10 mouse cellular contexts compared by ENCODE assay signal in the genomic region with DNA sequence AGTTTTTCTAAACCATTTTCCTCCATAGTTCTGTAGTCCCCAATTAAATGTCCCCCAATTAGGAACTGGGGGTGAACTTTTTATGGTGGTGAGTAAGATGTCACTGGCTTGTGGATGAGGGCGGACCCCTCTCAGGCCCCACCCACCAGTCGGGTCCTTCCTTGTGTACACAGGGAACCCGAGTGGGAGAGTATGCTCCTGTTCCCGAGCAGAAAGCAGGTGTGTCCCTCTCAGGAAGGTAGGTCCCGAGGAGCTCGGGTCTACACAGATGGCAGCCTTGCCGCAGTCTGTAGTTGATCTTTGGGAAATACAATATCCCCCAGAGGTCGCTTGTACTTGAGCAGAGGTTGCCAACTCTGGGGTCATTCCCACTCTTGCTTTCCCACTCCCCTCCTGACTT. TPM values are rescaled to one million over a fixed set of nuclear protein-coding genes. Genes with fewer than 3 reads are reported as not detected.
DNase-seq lines count a peak whose midpoint lies in the region; ATAC-seq and TF ChIP-seq lines count a peak whose summit lies in the region.
"Had no signal": no experiment of that assay in that cellular context is flagged by ENCODE, and none has a peak within 500 bp of the region (broad histone marks: within the 10 kb centered on the region; RNA-seq: fewer than 3 reads in every experiment).

No protein-coding gene starts in this region.

- no peak for DNase-seq in heart, adult 2 months
- no peak for DNase-seq in heart, postnatal 14 days
- no peak for DNase-seq in yolk sac, embryonic 10.5 days (ENCODE audit: low spot score)
- no peak for DNase-seq in urinary bladder, postnatal 14 days (ENCODE audit: low spot score)

- no peaks in the 10 kb centered on the region for H3K27me3 ChIP-seq in heart, adult 2 months (ENCODE audit: control insufficient read depth, insufficient read depth, low read length)
- no peaks in the 10 kb centered on the region for H3K27me3 ChIP-seq in megakaryocyte, embryonic 14.5 days (replicated peaks)
- no peaks in the 10 kb centered on the region for H3K27me3 ChIP-seq in intestine, embryonic 16.5 days (replicated peaks; ENCODE audit: control insufficient read depth, insufficient read depth, low read length)
- no peaks in the 10 kb centered on the region for H3K27me3 ChIP-seq in stomach, embryonic 15.5 days (replicated peaks)
- H3K27me3 ChIP-seq: forebrain, embryonic 13.5 days had no signal

- peak overlapping the region; percentile 91 for H3K27ac ChIP-seq in heart, adult 2 months
- H3K27ac ChIP-seq in intestine, embryonic 16.5 days (ENCODE audit: low read length): peak overlapping the region; percentile 89
- peak overlapping the region; percentile 17; the same call in 1 of the 2 replicates for H3K27ac ChIP-seq in stomach, embryonic 15.5 days
- H3K27ac ChIP-seq: forebrain, embryonic 13.5 days had no signal

- H3K4me3 ChIP-seq in heart, adult 2 months: peak overlapping the region; percentile 25; the same call in 1 of the 2 replicates
- peak overlapping the region; percentile 89 for H3K4me3 ChIP-seq in megakaryocyte, embryonic 14.5 days (replicated peaks)
- H3K4me3 ChIP-seq in intestine, embryonic 16.5 days (ENCODE audit: low read length): no peak overlapping the region
- no peak overlapping the region for H3K4me3 ChIP-seq in stomach, embryonic 15.5 days (replicated peaks)
- H3K4me3 ChIP-seq: forebrain, embryonic 13.5 days had no signal

- TF ChIP-seq CTCF in heart, adult 2 months (IDR thresholded peaks at IDR 0.05): no peak

- H3K4me1 ChIP-seq in heart, adult 2 months (ENCODE audit: control insufficient read depth, insufficient read depth, low read length): peaks cover 60% of the 10 kb centered on the region
- peaks cover 100% of the 10 kb centered on the region for H3K4me1 ChIP-seq in megakaryocyte, embryonic 14.5 days
- H3K4me1 ChIP-seq in intestine, embryonic 16.5 days (ENCODE audit: control insufficient read depth, insufficient read depth, low read length): peaks cover 55% of the 10 kb centered on the region
- peaks cover 31% of the 10 kb centered on the region for H3K4me1 ChIP-seq in stomach, embryonic 15.5 days
- H3K4me1 ChIP-seq: forebrain, embryonic 13.5 days had no signal

- 42% methylated on average over 8 of the region's 8 CpGs for WGBS in heart, adult 2 months
- WGBS in intestine, embryonic 16.5 days: 58% methylated on average over 8 of the region's 8 CpGs
- 65% methylated on average over 8 of the region's 8 CpGs for WGBS in stomach, embryonic 15.5 days

- no peaks in the 10 kb centered on the region for H3K9me3 ChIP-seq in megakaryocyte, embryonic 14.5 days
- no peaks in the 10 kb centered on the region for H3K9me3 ChIP-seq in intestine, embryonic 16.5 days (ENCODE audit: control insufficient read depth, low read length)
- no peaks in the 10 kb centered on the region for H3K9me3 ChIP-seq in stomach, embryonic 15.5 days
- H3K9me3 ChIP-seq: forebrain, embryonic 13.5 days had no signal

- no peak for TF ChIP-seq EP300 in heart, adult 2 months (IDR thresholded peaks at IDR 0.05; ENCODE audit: insufficient read depth, low read depth, low read length)

- peaks cover 8% of the 10 kb centered on the region for H3K79me2 ChIP-seq in heart, adult 2 months (replicated peaks; ENCODE audit: control insufficient read depth, insufficient read depth, low read length)

- intact Hi-C loops in heart, adult 2 months (cut with DNase I): no loop called here
- intact Hi-C loops in heart, postnatal 14 days (cut with DNase I): no loop called here

- peaks cover 78% of the 10 kb centered on the region for H3K36me3 ChIP-seq in heart, adult 2 months (ENCODE audit: control insufficient read depth, insufficient read depth, low read length)
- H3K36me3 ChIP-seq in megakaryocyte, embryonic 14.5 days (replicated peaks; ENCODE audit: low read length): peaks cover 99% of the 10 kb centered on the region
- H3K36me3 ChIP-seq in intestine, embryonic 16.5 days (ENCODE audit: control insufficient read depth, insufficient read depth, low read length): peaks cover 9% of the 10 kb centered on the region; the same call in 1 of the 2 replicates
- peaks cover 26% of the 10 kb centered on the region for H3K36me3 ChIP-seq in stomach, embryonic 15.5 days

- TF ChIP-seq POLR2A in heart, adult 2 months (IDR thresholded peaks at IDR 0.05; ENCODE audit: insufficient read depth, low read depth, low read length): no peak

- ATAC-seq in megakaryocyte, adult 5-6 weeks (ENCODE audit: poor library complexity, severe bottlenecking): no peak
- peak; percentile 59 for ATAC-seq in intestine, embryonic 16.5 days
- ATAC-seq in stomach, embryonic 15.5 days (ENCODE audit: insufficient read depth, low FRiP score, low read depth): no peak
- ATAC-seq: CD4-positive, CD25-positive, alpha-beta regulatory T cell, adult 4 months; forebrain, embryonic 13.5 days had no signal

- H3K4me2 ChIP-seq in intestine, embryonic 16.5 days (ENCODE audit: low read depth, low read length): peak overlapping the region; percentile 29; the same call in 1 of the 2 replicates
- H3K4me2 ChIP-seq in stomach, embryonic 15.5 days: 0 out of 2 replicates have a peak overlapping the region, but pooled peaks have one; percentile 3
- H3K4me2 ChIP-seq: forebrain, embryonic 13.5 days had no signal

- H3K9ac ChIP-seq in heart, adult 2 months (ENCODE audit: low read depth, low read length): no peak overlapping the region; the same call in 1 of the 2 replicates
- peak overlapping the region; percentile 52 for H3K9ac ChIP-seq in intestine, embryonic 16.5 days (ENCODE audit: low read depth, low read length)
- H3K9ac ChIP-seq in stomach, embryonic 15.5 days: no peak overlapping the region
- H3K9ac ChIP-seq: forebrain, embryonic 13.5 days had no signal

RNA-seq across cellular contexts. Expression of gene Ehd1, which starts 8.7 kb away (rescaled TPM):
- 100 to 1,000 TPM in 1 of 2 experiments, 10 to 100 TPM in 1; 98.0 to 120 TPM for total RNA-seq in heart, adult 2 months (2021)
- 111 and 142 TPM in 2 replicates for polyA plus RNA-seq in heart, adult 2 months (2012; rRNA removed)
- 100 to 1,000 TPM; 163 to 172 TPM for total RNA-seq in heart, postnatal 14 days (2021)
- 474 and 728 TPM in 2 replicates for polyA plus RNA-seq in megakaryocyte, embryonic 14.5 days (2012; ENCODE audit: insufficient read depth, low replicate concordance)
- total RNA-seq in megakaryocyte, adult 5-6 weeks (2015): 19.3 and 27.1 TPM in 2 replicates
- total RNA-seq in megakaryocyte, adult 5-6 weeks (2017): 24.0 and 34.8 TPM in 2 replicates
- 135 and 158 TPM in 2 replicates for polyA plus RNA-seq in intestine, embryonic 16.5 days (2015; fragmentation: Nextera tagmentation; extraction: Ambion mirVana)
- 67.3 and 73.4 TPM in 2 replicates for polyA plus RNA-seq in stomach, embryonic 15.5 days (2015; fragmentation: Nextera tagmentation; extraction: Ambion mirVana)

RNA-seq across cellular contexts. Expression of gene Cdc42bpg, which starts 21.0 kb away (rescaled TPM):
- 10 to 100 TPM; 11.7 to 13.9 TPM for total RNA-seq in heart, adult 2 months (2021)
- 7.0 and 7.7 TPM in 2 replicates for polyA plus RNA-seq in heart, adult 2 months (2012; rRNA removed)
- 1 to 10 TPM; 8.9 to 9.8 TPM for total RNA-seq in heart, postnatal 14 days (2021)
- 4.8 and 6.6 TPM in 2 replicates for polyA plus RNA-seq in megakaryocyte, embryonic 14.5 days (2012; ENCODE audit: insufficient read depth, low replicate concordance)
- 0.56 and 0.68 TPM in 2 replicates for total RNA-seq in megakaryocyte, adult 5-6 weeks (2015)
- 0.88 and 1.3 TPM in 2 replicates for total RNA-seq in megakaryocyte, adult 5-6 weeks (2017)
- 1.2 and 1.5 TPM in 2 replicates for polyA plus RNA-seq in intestine, embryonic 16.5 days (2015; fragmentation: Nextera tagmentation; extraction: Ambion mirVana)
- 1.3 and 1.5 TPM in 2 replicates for polyA plus RNA-seq in stomach, embryonic 15.5 days (2015; fragmentation: Nextera tagmentation; extraction: Ambion mirVana)

RNA-seq across cellular contexts. Expression of gene Atg2a, which starts 43.8 kb away (rescaled TPM):
- 10 to 100 TPM; 20.5 to 24.5 TPM for total RNA-seq in heart, adult 2 months (2021)
- 26.3 and 26.7 TPM in 2 replicates for polyA plus RNA-seq in heart, adult 2 months (2012; rRNA removed)
- 10 to 100 TPM; 20.4 to 22.7 TPM for total RNA-seq in heart, postnatal 14 days (2021)
- polyA plus RNA-seq in megakaryocyte, embryonic 14.5 days (2012; ENCODE audit: insufficient read depth, low replicate concordance): 34.7 and 62.6 TPM in 2 replicates
- 9.8 and 10.1 TPM in 2 replicates for total RNA-seq in megakaryocyte, adult 5-6 weeks (2015)
- 8.5 and 10.3 TPM in 2 replicates for total RNA-seq in megakaryocyte, adult 5-6 weeks (2017)
- polyA plus RNA-seq in intestine, embryonic 16.5 days (2015; fragmentation: Nextera tagmentation; extraction: Ambion mirVana): 7.4 and 8.4 TPM in 2 replicates
- polyA plus RNA-seq in stomach, embryonic 15.5 days (2015; fragmentation: Nextera tagmentation; extraction: Ambion mirVana): 7.6 and 10.6 TPM in 2 replicates

RNA-seq across cellular contexts. Expression of gene Men1, which starts 49.6 kb away (rescaled TPM):
- total RNA-seq in heart, adult 2 months (2021): 10 to 100 TPM; 13.9 to 14.0 TPM
- polyA plus RNA-seq in heart, adult 2 months (2012; rRNA removed): 19.4 and 19.6 TPM in 2 replicates
- total RNA-seq in heart, postnatal 14 days (2021): 10 to 100 TPM; 18.2 to 18.5 TPM
- 70.2 and 174 TPM in 2 replicates for polyA plus RNA-seq in megakaryocyte, embryonic 14.5 days (2012; ENCODE audit: insufficient read depth, low replicate concordance)
- total RNA-seq in megakaryocyte, adult 5-6 weeks (2015): 15.1 and 16.6 TPM in 2 replicates
- total RNA-seq in megakaryocyte, adult 5-6 weeks (2017): 19.2 and 20.7 TPM in 2 replicates
- 61.3 and 61.4 TPM in 2 replicates for polyA plus RNA-seq in intestine, embryonic 16.5 days (2015; fragmentation: Nextera tagmentation; extraction: Ambion mirVana)
- 70.2 and 74.3 TPM in 2 replicates for polyA plus RNA-seq in stomach, embryonic 15.5 days (2015; fragmentation: Nextera tagmentation; extraction: Ambion mirVana)

RNA-seq across cellular contexts. Expression of gene Ppp2r5b, which starts 49.6 kb away (rescaled TPM):
- 10 to 100 TPM; 34.8 to 35.1 TPM for total RNA-seq in heart, adult 2 months (2021)
- polyA plus RNA-seq in heart, adult 2 months (2012; rRNA removed): 36.8 and 40.6 TPM in 2 replicates
- 10 to 100 TPM; 31.4 to 35.1 TPM for total RNA-seq in heart, postnatal 14 days (2021)
- 26.0 and 29.6 TPM in 2 replicates for polyA plus RNA-seq in megakaryocyte, embryonic 14.5 days (2012; ENCODE audit: insufficient read depth, low replicate concordance)
- total RNA-seq in megakaryocyte, adult 5-6 weeks (2015): 5.1 and 5.7 TPM in 2 replicates
- total RNA-seq in megakaryocyte, adult 5-6 weeks (2017): 3.5 and 6.7 TPM in 2 replicates
- polyA plus RNA-seq in intestine, embryonic 16.5 days (2015; fragmentation: Nextera tagmentation; extraction: Ambion mirVana): 21.0 and 23.5 TPM in 2 replicates
- 20.5 and 23.7 TPM in 2 replicates for polyA plus RNA-seq in stomach, embryonic 15.5 days (2015; fragmentation: Nextera tagmentation; extraction: Ambion mirVana)

Comparison
In these comparisons a context has a peak if more than half of its experiments do, and no peak if none do; other contexts are left out.
1. H3K27ac ChIP-seq: peak in every context shown above with its lines; median percentile 91 in heart, adult 2 months; 89 in intestine, embryonic 16.5 days; 17 in stomach, embryonic 15.5 days.
2. H3K4me3 ChIP-seq: peak in heart, adult 2 months (single experiment) and megakaryocyte, embryonic 14.5 days (single experiment); none in intestine, embryonic 16.5 days (single experiment) and stomach, embryonic 15.5 days (single experiment).